Mouse (Mus musculus): ENCODE data around the gene Pam. TPM values are rescaled to one million over a fixed set of nuclear protein-coding genes. Genes with fewer than 3 reads are reported as not detected.

The Pam gene
- 53.7 TPM for polyA plus RNA-seq (2015; fragmentation: Illumina TruSeq; extraction: RNeasy Lipid Tissue Mini Kit (QIAGEN cat#74804); ENCODE audit: insufficient read depth, low read depth, low replicate concordance)

GRCm38 (mm10) chr1:98095246-98095990, at the start of gene Pam:
Pam (minus strand) TSS chr1:98095646.

GRCm38 (mm10) chr1:97769904-97770753, 325.3 kb downstream of the Pam start, which contains the start of the genes Gin1 and Ppip5k2:
Gin1 (plus strand) TSS chr1:97770172.
Ppip5k2 (minus strand) TSS chr1:97770411.

